Mouse (Mus musculus) small intestine, adult 2 months (tissue): ENCODE measurements around the gene Clmp.

ENCODE experiments used
- CTCF ChIP-seq: fragments of 200-500 bp; IDR thresholded peaks from 2 replicates; pipeline ENCODE4 v1.5.1; 2012; ENCODE audit warnings: low read depth, mild to moderate bottlenecking, control low read depth, inconsistent platforms, low read length, moderate library complexity, mixed read lengths; ENCODE audit not compliant: insufficient replicate concordance, insufficient read length; ENCODE audit errors: extremely low read depth
- POLR2A ChIP-seq: fragments of 200-500 bp; IDR thresholded peaks from 2 replicates; pipeline ENCODE4 v1.6.1; 2012; ENCODE audit warnings: low read depth, mild to moderate bottlenecking, control low read depth, inconsistent platforms, low read length, moderate library complexity

- no peak for TF ChIP-seq POLR2A
- no peak for TF ChIP-seq CTCF
These were observed 90.9 kb downstream of the Clmp start for GRCm38 (mm10) chr9:40776459-40777248.
